Mouse (Mus musculus) CH12.LX (cell line): Measurements from ENCODE around the gene Slamf8. TPM values are rescaled to one million over a fixed set of nuclear protein-coding genes. Genes with fewer than 3 reads are reported as not detected.

Experiments used
- DNase-seq: peaks from one replicate; pipeline ENCODE4 v3.0.0-alpha.2; 2013; ENCODE audit errors: extremely low read depth
- H3K27ac ChIP-seq: 2 replicates; pipeline ENCODE4 v1.5.1; 2012; ENCODE audit warnings: low read depth, mild to moderate bottlenecking, control low read depth, moderate library complexity; ENCODE audit not compliant: insufficient read depth
- H3K27me3 ChIP-seq: replicated peaks from 2 replicates; pipeline ENCODE3; 2012; ENCODE audit warnings: inconsistent platforms
- H3K36me3 ChIP-seq, 2 experiments: replicated peaks in 1 of 2; 2 replicates each; pipeline versions ENCODE3 to v1.6.1; 2012; ENCODE audit warnings: inconsistent platforms in 1 of 2, low read length in 1 of 2, mild to moderate bottlenecking in 1 of 2, mixed read lengths in 1 of 2, moderate library complexity in 1 of 2; ENCODE audit not compliant: control insufficient read depth in 1 of 2, insufficient read depth in 1 of 2
- H3K4me1 ChIP-seq, 2 experiments: 2 replicates each; pipeline ENCODE4 v1.6.1; 2012; ENCODE audit warnings: inconsistent platforms in 1 of 2, moderate library complexity in 1 of 2; ENCODE audit not compliant: insufficient read depth in 2 of 2, control insufficient read depth in 1 of 2
- H3K4me2 ChIP-seq: 2 replicates; pipeline ENCODE4 v1.6.1; 2012; ENCODE audit warnings: low read depth, mild to moderate bottlenecking, control low read depth; ENCODE audit not compliant: poor library complexity, insufficient read depth, severe bottlenecking
- H3K4me3 ChIP-seq, 3 experiments: fragments of 150-350 bp in 1 of 3; sonication (generic) in 1 of 3; replicated peaks in 1 of 3; 2 replicates each; pipeline versions ENCODE3 to v1.5.1; 2011 to 2012; ENCODE audit warnings: low read depth in 2 of 3, low read length in 2 of 3, mild to moderate bottlenecking in 2 of 3, moderate library complexity in 2 of 3, control low read depth in 1 of 3, improper control_type of control experiment in 1 of 3, inconsistent platforms in 1 of 3, mixed read lengths in 1 of 3; ENCODE audit not compliant: poor library complexity in 1 of 3
- H3K79me2 ChIP-seq: replicated peaks from 2 replicates; pipeline ENCODE4 v1.6.1; 2012; ENCODE audit warnings: mild to moderate bottlenecking, moderate library complexity; ENCODE audit not compliant: control insufficient read depth, poor library complexity, insufficient read depth, severe bottlenecking; ENCODE audit errors: extremely low read depth
- H3K9ac ChIP-seq: 2 replicates; pipeline ENCODE4 v1.6.1; 2012; ENCODE audit warnings: low read depth, mild to moderate bottlenecking, control low read depth, moderate library complexity; ENCODE audit not compliant: insufficient read depth
- H3K9me3 ChIP-seq: replicated peaks from 2 replicates; pipeline ENCODE3; 2012; ENCODE audit warnings: low read length, inconsistent platforms, mixed read lengths
- BHLHE40 ChIP-seq: IDR thresholded peaks from 2 replicates; pipeline ENCODE4 v1.6.1; 2011; ENCODE audit warnings: mild to moderate bottlenecking, low read depth, low read length, improper control_type of control experiment
- CHD1 ChIP-seq: IDR thresholded peaks from 2 replicates; pipeline ENCODE4 v1.6.1; 2012; ENCODE audit warnings: low read depth, low read length, improper control_type of control experiment, inconsistent platforms
- CHD2 ChIP-seq: IDR thresholded peaks from 2 replicates; pipeline ENCODE4 v1.6.1; 2011; ENCODE audit warnings: low read length, improper control_type of control experiment
- EP300 ChIP-seq: IDR thresholded peaks from 2 replicates; pipeline ENCODE4 v1.6.1; 2011; ENCODE audit warnings: low read length, improper control_type of control experiment
- GABPA ChIP-seq: IDR thresholded peaks from 2 replicates; pipeline ENCODE4 v1.6.1; 2012; ENCODE audit warnings: low read depth, low read length, improper control_type of control experiment, inconsistent platforms; ENCODE audit not compliant: insufficient replicate concordance
- HCFC1 ChIP-seq: IDR thresholded peaks from 2 replicates; pipeline ENCODE4 v1.6.1; 2012; ENCODE audit warnings: low read depth, mild to moderate bottlenecking, inconsistent platforms, low read length, improper control_type of control experiment
- IRF4 ChIP-seq: IDR thresholded peaks from 2 replicates; pipeline ENCODE4 v1.6.1; 2014; ENCODE audit warnings: low read depth, mild to moderate bottlenecking, inconsistent platforms, low read length, improper control_type of control experiment
- JUN ChIP-seq: IDR thresholded peaks from 2 replicates; pipeline ENCODE4 v1.6.1; 2011; ENCODE audit warnings: low read depth, mild to moderate bottlenecking, low read length, improper control_type of control experiment, moderate library complexity; ENCODE audit not compliant: insufficient read depth
- JUND ChIP-seq: conservative IDR thresholded peaks from 2 replicates; pipeline ENCODE4 v1.6.1; 2011; ENCODE audit warnings: low read depth, low read length, improper control_type of control experiment
- KAT2A ChIP-seq: IDR thresholded peaks from 2 replicates; pipeline ENCODE4 v1.6.1; 2012; ENCODE audit warnings: low read length, improper control_type of control experiment, inconsistent platforms; ENCODE audit not compliant: insufficient replicate concordance
- MAFK ChIP-seq: IDR thresholded peaks from 2 replicates; pipeline ENCODE4 v1.6.1; 2011; ENCODE audit warnings: low read length, improper control_type of control experiment; ENCODE audit not compliant: insufficient replicate concordance
- MEF2A ChIP-seq: IDR thresholded peaks from 2 replicates; pipeline ENCODE4 v1.6.1; 2014; ENCODE audit warnings: low read depth, mild to moderate bottlenecking, inconsistent platforms, low read length, improper control_type of control experiment, borderline replicate concordance
- MYC ChIP-seq: IDR thresholded peaks from 2 replicates; pipeline ENCODE4 v1.6.1; 2011; ENCODE audit warnings: low read depth, mild to moderate bottlenecking, improper control_type of control experiment, low read length
- NELFE ChIP-seq: IDR thresholded peaks from 2 replicates; pipeline ENCODE4 v1.6.1; 2011; ENCODE audit warnings: low read depth, low read length, improper control_type of control experiment
- RAD21 ChIP-seq: IDR thresholded peaks from 2 replicates; pipeline ENCODE4 v1.6.1; 2011; ENCODE audit warnings: low read depth, mild to moderate bottlenecking, low read length, improper control_type of control experiment, moderate library complexity
- RCOR1 ChIP-seq: conservative IDR thresholded peaks from 2 replicates; pipeline ENCODE4 v1.6.1; 2012; ENCODE audit warnings: low read depth, mild to moderate bottlenecking, inconsistent platforms, low read length, improper control_type of control experiment
- SIN3A ChIP-seq: IDR thresholded peaks from 2 replicates; pipeline ENCODE4 v1.6.1; 2012; ENCODE audit warnings: low read length, improper control_type of control experiment, inconsistent platforms
- TBP ChIP-seq: conservative IDR thresholded peaks from 2 replicates; pipeline ENCODE4 v1.6.1; 2011; ENCODE audit warnings: low read depth, low read length, improper control_type of control experiment
- TCF12 ChIP-seq: IDR thresholded peaks from 2 replicates; pipeline ENCODE4 v1.6.1; 2014; ENCODE audit warnings: low read depth, mild to moderate bottlenecking, inconsistent platforms, low read length, improper control_type of control experiment
- USF2 ChIP-seq: conservative IDR thresholded peaks from 2 replicates; pipeline ENCODE4 v1.6.1; 2011; ENCODE audit warnings: low read depth, low read length, improper control_type of control experiment
- ZC3H11A ChIP-seq: IDR thresholded peaks from 2 replicates; pipeline ENCODE4 v1.6.1; 2012; ENCODE audit warnings: low read depth, mild to moderate bottlenecking, inconsistent platforms, low read length, improper control_type of control experiment
- ZMIZ1 ChIP-seq: IDR thresholded peaks from 2 replicates; pipeline ENCODE4 v1.6.1; 2012; ENCODE audit warnings: low read depth, mild to moderate bottlenecking, inconsistent platforms, low read length, improper control_type of control experiment
- ZNF384 ChIP-seq: IDR thresholded peaks from 2 replicates; pipeline ENCODE4 v1.6.1; 2012; ENCODE audit warnings: low read depth, low read length, improper control_type of control experiment, inconsistent platforms
- dilution Hi-C: fragments of 300-500 bp; cut with MboI; formaldehyde crosslinking; loops from 2 replicates; pipeline ENCODE4 v1.14.3; 2020; ENCODE audit warnings: low sequenced_read_pairs; ENCODE audit not compliant: extremely low pct_unique_long_range_greater_than_20kb, extremely low pct_ligation_motif_present
- in situ Hi-C: fragments of 300-500 bp; cut with MboI; formaldehyde crosslinking; loops from 3 replicates; pipeline ENCODE4 v1.14.3; 2019; ENCODE audit warnings: low sequenced_read_pairs, low pct_ligation_motif_present, low pct_unique_long_range_greater_than_20kb, mixed read lengths
- polyA plus RNA-seq: library from polyadenylated mRNA; unstranded; fragments of >175 nt; gene quantifications from 2 replicates; pipeline ENCODE4 v1.2.1, GENCODE M21; 2012; ENCODE audit warnings: low read depth; ENCODE audit not compliant: insufficient read length
- total RNA-seq, 2 experiments: library from RNA; depleted of rRNA; stranded (reverse); fragments of 300-350 nt in 1 of 2; fragments of >200 nt in 1 of 2; gene quantifications; 2 replicates each; pipeline ENCODE4 v1.2.3; 2012 to 2014

The Slamf8 gene
- total and polyA plus RNA-seq, 3 experiments: 0.30 to 1.8 (median 1.1) TPM

- in situ Hi-C loops (no loop called here), dilution Hi-C loops (no loop called here)
- peaks cover 7% of the 10 kb centered on the region for H3K27me3 ChIP-seq
- DNase-seq: no peak
- no peak overlapping the region for H3K9ac ChIP-seq
- no peak overlapping the region for H3K27ac ChIP-seq
- no peaks in the 10 kb centered on the region for H3K36me3 ChIP-seq
- no peaks in the 10 kb centered on the region for H3K9me3 ChIP-seq
- H3K4me3 ChIP-seq: no peak overlapping the region
- TF ChIP-seq KAT2A: no peak
- TF ChIP-seq JUN: no peak
- no peak for TF ChIP-seq TBP
- TF ChIP-seq HCFC1: no peak
- TF ChIP-seq JUND: no peak
- TF ChIP-seq ZNF384: no peak
- TF ChIP-seq ZC3H11A: no peak
- TF ChIP-seq CHD2: no peak
- no peak for TF ChIP-seq CHD1
- TF ChIP-seq RAD21: no peak
- TF ChIP-seq GABPA: no peak
- no peak for TF ChIP-seq ZMIZ1
- no peak for TF ChIP-seq EP300
- TF ChIP-seq IRF4: no peak
- TF ChIP-seq MAFK: no peak
- H3K4me1 ChIP-seq: peaks cover 8 to 16% of the 10 kb centered on the region in 2 experiments
- H3K79me2 ChIP-seq: no peaks in the 10 kb centered on the region
- H3K4me2 ChIP-seq: no peak overlapping the region
These were observed 3.0 kb upstream of the Slamf8 start for GRCm38 (mm10) chr1:172593321-172593720.

GRCm38 (mm10) chr1:172585612-172586567 is 4.5 kb downstream of the Slamf8 start:
- TF ChIP-seq RCOR1 (no peak), TCF12 (no peak), BHLHE40 (no peak), USF2 (no peak), GABPA (no peak), TBP (no peak), SIN3A (no peak), MEF2A (no peak), NELFE (no peak), JUND (no peak), MYC (no peak)
- Histone ChIP-seq H3K4me3 (no peak overlapping the region), H3K27ac (no peak overlapping the region), H3K9ac (no peak overlapping the region), H3K9me3 (no peaks in the 10 kb centered on the region), H3K27me3 (no peaks in the 10 kb centered on the region), H3K36me3 (no peaks in the 10 kb centered on the region), H3K4me2 (no peak overlapping the region), H3K79me2 (no peaks in the 10 kb centered on the region), H3K4me1 (peaks cover 7 to 21% of the 10 kb centered on the region in 2 experiments)
- dilution Hi-C loops: no loop called here
- in situ Hi-C loops: loop anchor here (5.0 kb wide), 1 partner anchor 34 kb away; no protein-coding TSS in a partner anchor
- no peak for DNase-seq
